Mouse (Mus musculus) kidney, embryonic 14.5 days (tissue): ENCODE results near the gene Paqr9. TPM values are rescaled to one million over a fixed set of nuclear protein-coding genes. Genes with fewer than 3 reads are reported as not detected.
A peak's percentile ranks its signal among the peaks of the same experiment; 100 is the strongest.

Experiments used
- ATAC-seq: fragments of 200-750 bp; cut with Nextera tagmentation; 2 replicates; pipeline ENCODE4 v1.8.0; 2017; ENCODE audit warnings: moderate number of reproducible peaks, mild to moderate bottlenecking, moderate TSS enrichment, moderate library complexity; ENCODE audit not compliant: low FRiP score, low TSS enrichment
- H3K27ac ChIP-seq: fragments of 300-500 bp; sonication (generic); 2 replicates; pipeline ENCODE4 v1.5.1; 2014; ENCODE audit warnings: low read depth, mild to moderate bottlenecking, low read length, moderate library complexity, mixed read lengths
- H3K27me3 ChIP-seq: fragments of 300-500 bp; sonication (generic); 2 replicates; pipeline ENCODE4 v1.6.1; 2014; ENCODE audit warnings: mild to moderate bottlenecking, low read length; ENCODE audit not compliant: control insufficient read depth, insufficient read depth
- H3K36me3 ChIP-seq: fragments of 300-500 bp; sonication (generic); 2 replicates; pipeline ENCODE4 v1.6.1; 2014; ENCODE audit warnings: low read length, mixed read lengths; ENCODE audit not compliant: control insufficient read depth, insufficient read depth
- H3K4me1 ChIP-seq: fragments of 300-500 bp; sonication (generic); 2 replicates; pipeline ENCODE4 v1.6.1; 2014; ENCODE audit warnings: low read length, mixed read lengths; ENCODE audit not compliant: control insufficient read depth, insufficient read depth
- H3K4me2 ChIP-seq: fragments of 300-500 bp; sonication (generic); replicated peaks from 2 replicates; pipeline ENCODE4 v1.6.1; 2014; ENCODE audit warnings: low read depth, mild to moderate bottlenecking, low read length
- H3K4me3 ChIP-seq: fragments of 300-500 bp; sonication (generic); 2 replicates; pipeline ENCODE4 v1.5.1; 2014; ENCODE audit warnings: mild to moderate bottlenecking, low read length
- H3K9ac ChIP-seq: fragments of 300-500 bp; sonication (generic); 2 replicates; pipeline ENCODE4 v1.6.1; 2014; ENCODE audit warnings: low read depth, mild to moderate bottlenecking, low read length, moderate library complexity
- H3K9me3 ChIP-seq: fragments of 300-500 bp; sonication (generic); 2 replicates; pipeline ENCODE4 v1.6.1; 2016; ENCODE audit warnings: low read length; ENCODE audit not compliant: control insufficient read depth
- WGBS: fragments of 180-500 bp; shearing (Covaris S2); extraction: QIAGEN DNeasy Blood & Tissue Kit; methylation state at CpG from one replicate; pipeline ENCODE4 v1.1.7; 2014; 5-methylcytosine and 5-hydroxymethylcytosine counted together
- polyA plus RNA-seq: library from polyadenylated mRNA; unstranded; fragments of >200 nt; fragmentation: Nextera tagmentation; extraction: Ambion mirVana; gene quantifications from 2 replicates; pipeline ENCODE4 v1.2.1, GENCODE M21; 2014

The Paqr9 gene
- polyA plus RNA-seq, 1 experiment from 2014 or later, result 0.54 TPM

DNA sequence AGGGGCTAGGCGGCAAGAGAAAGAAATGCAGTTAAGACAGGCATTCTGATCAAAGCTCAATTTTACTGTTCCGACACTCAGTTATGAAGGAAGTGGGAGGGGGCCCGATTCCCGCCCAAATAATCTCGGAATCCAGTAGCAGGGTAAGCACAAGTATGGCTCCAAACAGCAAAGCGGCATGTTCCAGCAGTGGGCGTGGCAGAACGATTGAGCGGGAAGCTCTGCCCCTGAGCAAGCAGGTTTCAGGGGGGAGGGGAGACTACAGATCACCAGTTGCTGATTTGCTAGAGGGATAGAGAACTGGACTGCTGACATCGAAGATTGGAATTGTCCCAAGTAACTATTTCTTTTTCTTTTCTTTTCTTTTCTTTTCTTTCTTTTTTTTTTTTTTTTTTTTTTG, 37.9 kb upstream of the Paqr9 start:
- ATAC-seq, result no peak
- Histone ChIP-seq H3K9ac (no peak overlapping the region), H3K4me1 (no peaks in the 10 kb centered on the region), H3K27me3 (no peaks in the 10 kb centered on the region), H3K36me3 (no peaks in the 10 kb centered on the region), H3K27ac (no peak overlapping the region), H3K4me3 (no peak overlapping the region), H3K4me2 (no peak overlapping the region), H3K9me3 (no peaks in the 10 kb centered on the region)
- WGBS, result 42% methylated on average over 10 of the region's 10 CpGs

GRCm38 (mm10) chr9:95522561-95522960, 36.9 kb upstream of the Paqr9 start:
- no peak overlapping the region for H3K4me2 ChIP-seq
- H3K36me3 ChIP-seq, result no peaks in the 10 kb centered on the region
- ATAC-seq, result no peak
- H3K9ac ChIP-seq, result no peak overlapping the region
- H3K27ac ChIP-seq, result no peak overlapping the region
- no peaks in the 10 kb centered on the region for H3K9me3 ChIP-seq
- no peak overlapping the region for H3K4me3 ChIP-seq
- WGBS, result 87% methylated on average over 2 of the region's 2 CpGs
- H3K4me1 ChIP-seq, result no peaks in the 10 kb centered on the region
- no peaks in the 10 kb centered on the region for H3K27me3 ChIP-seq

DNA sequence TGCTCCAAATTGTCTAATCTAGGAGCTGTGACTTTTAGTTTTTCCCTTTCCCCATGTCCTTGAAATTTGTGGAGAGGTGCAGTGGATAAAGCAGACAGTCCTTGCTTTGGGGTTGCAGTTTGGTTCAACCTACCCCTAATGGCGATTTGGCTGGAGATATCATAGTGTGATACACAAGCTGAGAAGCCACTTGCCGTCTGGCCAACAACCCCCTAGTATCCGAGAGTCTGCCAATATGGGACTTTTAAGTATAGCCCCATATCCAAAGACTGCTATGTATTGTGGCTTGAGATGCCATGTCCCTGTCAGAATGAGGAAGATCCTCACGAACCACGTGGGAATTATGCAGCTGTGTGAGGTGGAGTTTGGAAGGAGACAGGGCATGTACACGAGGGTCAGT, 34.1 kb upstream of the Paqr9 start:
- Histone ChIP-seq H3K9ac (no peak overlapping the region), H3K4me1 (no peaks in the 10 kb centered on the region), H3K9me3 (no peaks in the 10 kb centered on the region), H3K27ac (no peak overlapping the region), H3K4me2 (no peak overlapping the region), H3K36me3 (no peaks in the 10 kb centered on the region), H3K27me3 (no peaks in the 10 kb centered on the region), H3K4me3 (no peak overlapping the region)
- ATAC-seq, result no peak
- WGBS, result 86% methylated on average over 6 of the region's 6 CpGs

- 16% methylated on average over 2 of the region's 2 CpGs for WGBS
- Histone ChIP-seq H3K9ac (no peak overlapping the region), H3K36me3 (no peaks in the 10 kb centered on the region), H3K4me3 (no peak overlapping the region), H3K4me2 (no peak overlapping the region), H3K9me3 (no peaks in the 10 kb centered on the region), H3K4me1 (no peaks in the 10 kb centered on the region), H3K27ac (no peak overlapping the region), H3K27me3 (no peaks in the 10 kb centered on the region)
- peak; percentile 92 for ATAC-seq
These were observed 33.5 kb upstream of the Paqr9 start for GRCm38 (mm10) chr9:95525961-95526360.

DNA sequence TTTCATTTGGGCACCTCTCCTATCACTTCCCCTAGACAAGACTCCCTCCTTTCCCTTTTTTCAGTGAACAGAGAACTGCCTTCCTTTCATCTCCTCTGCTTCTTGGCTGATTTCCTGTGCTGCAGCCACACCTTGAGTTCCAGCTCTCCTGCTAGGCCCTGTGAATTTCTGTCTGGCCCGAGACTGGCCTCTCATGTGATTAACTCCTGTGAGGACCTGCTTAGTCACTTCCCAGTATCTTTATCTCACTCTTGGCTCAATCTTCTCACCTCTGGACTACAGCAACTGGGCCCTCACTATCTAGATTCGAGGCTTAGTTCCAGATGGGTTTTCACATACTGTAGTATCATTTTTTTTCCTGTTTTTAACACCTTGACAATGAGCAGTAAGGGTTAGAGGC, 31.8 kb upstream of the Paqr9 start:
- H3K4me3 ChIP-seq, result no peak overlapping the region
- H3K36me3 ChIP-seq, result no peaks in the 10 kb centered on the region
- H3K9me3 ChIP-seq, result no peaks in the 10 kb centered on the region
- 54% methylated on average over 2 of the region's 2 CpGs for WGBS
- H3K9ac ChIP-seq, result no peak overlapping the region
- no peak overlapping the region for H3K4me2 ChIP-seq
- no peak for ATAC-seq
- H3K27me3 ChIP-seq, result no peaks in the 10 kb centered on the region
- no peaks in the 10 kb centered on the region for H3K4me1 ChIP-seq
- H3K27ac ChIP-seq, result no peak overlapping the region

DNA sequence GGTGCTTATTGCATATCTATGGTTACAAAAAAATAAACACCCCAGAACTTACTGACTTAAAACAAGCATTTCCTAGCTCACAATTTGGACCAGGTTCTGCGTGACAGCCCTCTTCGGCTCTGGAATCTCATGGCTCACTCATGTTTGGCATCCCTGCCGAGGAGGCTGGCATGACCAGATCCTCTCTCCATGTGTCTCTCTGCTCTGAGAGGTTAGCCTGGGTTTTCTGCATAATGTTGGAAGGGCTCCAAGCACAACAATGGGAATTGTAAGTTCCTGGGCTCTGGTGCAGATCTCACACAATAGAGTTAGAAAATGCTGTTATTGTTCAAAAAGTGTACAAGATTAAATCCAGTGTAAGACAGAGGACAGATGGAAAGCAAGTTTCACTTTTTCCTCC, 28.3 kb upstream of the Paqr9 start:
- WGBS, result 69% methylated on average over 3 of the region's 3 CpGs
- no peak overlapping the region for H3K4me2 ChIP-seq
- no peaks in the 10 kb centered on the region for H3K4me1 ChIP-seq
- H3K9ac ChIP-seq, result no peak overlapping the region
- H3K27ac ChIP-seq, result no peak overlapping the region
- H3K4me3 ChIP-seq, result no peak overlapping the region
- H3K27me3 ChIP-seq, result no peaks in the 10 kb centered on the region
- no peaks in the 10 kb centered on the region for H3K36me3 ChIP-seq
- no peak for ATAC-seq
- H3K9me3 ChIP-seq, result no peaks in the 10 kb centered on the region

- 33% methylated on average over 6 of the region's 6 CpGs for WGBS
- no peaks in the 10 kb centered on the region for H3K27me3 ChIP-seq
- H3K9me3 ChIP-seq, result no peaks in the 10 kb centered on the region
- no peaks in the 10 kb centered on the region for H3K36me3 ChIP-seq
- no peak for ATAC-seq
- no peak overlapping the region for H3K4me3 ChIP-seq
- no peak overlapping the region for H3K27ac ChIP-seq
- no peak overlapping the region for H3K4me2 ChIP-seq
- no peak overlapping the region for H3K9ac ChIP-seq
- H3K4me1 ChIP-seq, result no peaks in the 10 kb centered on the region
These were observed 25.6 kb upstream of the Paqr9 start for GRCm38 (mm10) chr9:95533817-95534216.

DNA sequence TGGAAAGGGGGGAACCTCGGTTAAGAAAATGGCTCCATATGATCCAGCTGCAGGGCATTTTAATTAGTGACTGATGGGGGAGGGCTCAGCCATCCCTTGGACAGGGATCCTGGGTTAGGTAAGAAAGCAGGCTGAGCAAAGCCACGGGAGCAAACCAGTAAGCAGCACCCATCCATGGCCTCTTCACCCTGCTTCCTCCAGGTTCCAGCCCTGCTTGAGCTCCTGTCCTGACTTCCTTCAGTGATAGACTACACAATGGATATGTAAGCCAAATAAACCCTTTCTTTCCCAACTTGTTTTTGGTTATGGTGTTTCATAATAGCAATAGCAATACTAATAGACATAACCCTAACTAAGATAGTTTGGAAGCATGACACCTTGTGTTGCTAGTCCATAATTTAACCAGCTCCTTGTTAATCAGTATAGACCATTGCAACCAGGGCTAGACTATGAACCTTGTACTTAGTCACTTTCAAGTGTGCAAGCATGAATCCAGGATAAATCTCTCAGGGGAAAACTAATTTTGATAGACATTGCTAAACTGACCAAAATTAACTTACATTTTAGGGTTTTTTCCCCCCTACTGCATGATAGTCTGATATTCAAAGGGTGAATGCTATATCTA, 20.2 kb upstream of the Paqr9 start:
- ATAC-seq, result no peak

DNA sequence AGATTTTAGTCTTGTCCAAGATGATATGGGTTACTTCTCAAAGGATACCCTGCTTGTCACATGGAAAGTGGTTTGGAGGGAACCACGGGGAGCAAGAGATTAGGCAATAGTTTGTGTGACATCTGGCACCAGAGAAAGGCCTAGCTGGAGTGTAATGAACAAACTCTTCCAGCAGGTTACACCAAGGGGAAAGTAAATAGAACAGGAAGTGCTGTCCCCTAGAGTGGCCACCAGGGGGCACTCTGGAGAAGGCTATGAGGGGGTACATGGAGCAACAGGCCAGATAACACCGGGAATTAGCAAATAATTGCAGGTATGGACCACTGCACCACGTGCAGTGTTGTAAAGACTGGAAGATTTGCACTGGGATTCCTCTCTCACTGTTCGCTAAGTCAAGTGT, 19.0 kb upstream of the Paqr9 start:
- no peaks in the 10 kb centered on the region for H3K9me3 ChIP-seq
- no peak overlapping the region for H3K4me2 ChIP-seq
- no peaks in the 10 kb centered on the region for H3K27me3 ChIP-seq
- no peak for ATAC-seq
- 63% methylated on average over 4 of the region's 4 CpGs for WGBS
- H3K4me1 ChIP-seq, result no peaks in the 10 kb centered on the region
- no peak overlapping the region for H3K4me3 ChIP-seq
- no peak overlapping the region for H3K27ac ChIP-seq
- no peak overlapping the region for H3K9ac ChIP-seq
- H3K36me3 ChIP-seq, result no peaks in the 10 kb centered on the region

More for the DNA sequence above, 20.2 kb upstream of the Paqr9 start:
- no peaks in the 10 kb centered on the region for H3K36me3 ChIP-seq
- H3K9me3 ChIP-seq, result no peaks in the 10 kb centered on the region
- H3K4me3 ChIP-seq, result no peak overlapping the region
- H3K27me3 ChIP-seq, result no peaks in the 10 kb centered on the region
- WGBS, result 72% methylated on average over 2 of the region's 2 CpGs
- no peak overlapping the region for H3K27ac ChIP-seq
- H3K9ac ChIP-seq, result no peak overlapping the region
- H3K4me1 ChIP-seq, result no peaks in the 10 kb centered on the region
- H3K4me2 ChIP-seq, result no peak overlapping the region
